Mouse (Mus musculus) naive thymus-derived CD4-positive, alpha-beta T cell, adult 2 months (primary cell): ENCODE results near the gene Gcgr.
"Not testable (repeated sequence)": the region's sequence is repeated elsewhere in the genome, so short reads cannot be mapped to it uniquely, and the experiment has no call there.

Experiments
- DNase-seq: peaks from one replicate; pipeline ENCODE4 v3.0.0-alpha.2; 2011; ENCODE audit warnings: low read depth

Gene Gcgr

GRCm38 (mm10) chr11:120506899-120507298 lies 23.6 kb upstream of the Gcgr start:
- no peak for DNase-seq

DNA sequence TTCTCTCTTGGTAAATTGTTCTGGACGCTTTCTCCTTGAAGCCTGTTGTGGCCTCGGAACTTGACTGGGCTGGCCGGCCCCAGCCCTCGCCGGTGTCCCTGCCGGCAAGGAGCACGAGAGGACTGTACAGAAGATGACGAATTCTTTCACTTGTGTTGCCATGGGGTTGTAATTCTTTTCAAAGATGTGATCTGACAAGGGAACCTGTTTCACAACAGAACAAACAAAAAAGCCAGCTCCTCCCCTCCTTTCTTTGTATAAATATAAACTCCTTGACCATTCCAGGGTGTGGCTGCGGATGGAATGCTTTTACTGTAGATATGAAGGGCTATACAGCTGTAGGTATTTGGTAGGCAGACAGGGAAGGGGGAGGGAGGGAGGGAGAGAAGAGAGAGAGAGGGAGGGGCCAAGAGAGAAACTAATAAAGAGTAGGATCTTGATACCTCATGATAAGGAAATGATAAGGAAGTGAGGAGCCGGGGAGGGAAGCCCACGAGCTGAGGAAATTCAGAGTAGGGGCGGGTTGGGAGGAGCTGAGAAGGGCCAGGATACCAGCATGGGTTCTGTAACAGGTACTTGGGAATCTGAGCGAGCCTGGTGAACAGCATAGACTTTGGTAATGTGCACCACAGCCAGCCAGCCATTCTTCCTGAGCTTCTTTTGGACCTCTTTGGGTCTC lies 22.7 kb upstream of the Gcgr start:
- DNase-seq, result no peak

GRCm38 (mm10) chr11:120508290-120508870 lies 22.1 kb upstream of the Gcgr start:
- DNase-seq, result no peak

DNA sequence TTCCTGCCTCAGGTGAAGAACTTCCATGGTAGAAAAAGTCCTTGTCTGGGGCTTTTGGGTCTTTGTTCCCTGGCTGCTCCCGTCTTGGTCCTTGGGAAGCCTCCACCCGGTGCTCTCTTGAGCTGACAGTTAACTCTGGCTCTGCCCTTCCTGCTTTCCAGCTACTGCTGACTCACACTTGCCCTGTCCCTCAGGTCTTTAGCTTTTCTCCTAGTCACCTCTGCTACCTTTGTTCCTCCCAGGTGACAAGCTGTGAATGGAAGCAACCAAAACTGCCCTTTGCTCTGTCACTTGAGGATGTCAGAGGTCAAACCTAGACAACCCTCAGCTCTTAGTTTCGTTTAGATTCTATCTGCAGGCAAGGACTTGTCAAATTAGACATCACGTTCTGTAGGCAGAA lies 20.6 kb upstream of the Gcgr start:
- peak; percentile 47 for DNase-seq

DNA sequence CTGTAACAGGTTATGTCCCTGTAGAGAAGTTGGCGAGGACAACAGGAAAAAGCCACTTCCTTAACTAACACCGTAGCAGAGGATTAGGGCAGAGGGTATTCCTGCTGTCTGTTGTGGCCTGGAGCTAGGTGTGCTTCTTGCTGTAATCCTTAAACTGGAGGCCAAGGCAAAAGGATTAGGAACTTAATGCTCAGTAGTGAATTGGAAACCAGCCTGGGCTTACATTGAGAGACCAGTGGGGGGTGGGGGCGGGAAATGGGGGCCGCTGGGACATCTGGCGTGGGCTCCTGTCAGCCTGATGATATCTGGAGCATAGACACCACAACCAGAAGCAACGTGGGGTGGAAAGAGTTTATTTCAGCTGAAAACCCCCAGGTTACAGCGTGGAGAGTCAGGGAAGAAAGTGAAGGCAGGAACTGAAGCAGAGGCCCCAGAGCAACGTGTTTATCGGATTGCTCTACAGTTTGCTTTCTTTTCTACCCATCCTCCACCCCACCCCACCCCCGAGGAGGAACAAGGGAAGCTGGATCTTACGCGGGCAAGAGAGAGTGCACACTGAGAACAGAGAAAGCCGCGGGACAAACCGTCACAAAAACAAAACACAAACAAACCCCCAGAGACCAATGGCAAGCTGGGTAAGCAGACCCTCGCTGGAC lies 20.0 kb upstream of the Gcgr start:
- DNase-seq, result peak; percentile 68

- DNase-seq, result no peak
Measured at GRCm38 (mm10) chr11:120512790-120513453, 17.6 kb upstream of the Gcgr start.

DNA sequence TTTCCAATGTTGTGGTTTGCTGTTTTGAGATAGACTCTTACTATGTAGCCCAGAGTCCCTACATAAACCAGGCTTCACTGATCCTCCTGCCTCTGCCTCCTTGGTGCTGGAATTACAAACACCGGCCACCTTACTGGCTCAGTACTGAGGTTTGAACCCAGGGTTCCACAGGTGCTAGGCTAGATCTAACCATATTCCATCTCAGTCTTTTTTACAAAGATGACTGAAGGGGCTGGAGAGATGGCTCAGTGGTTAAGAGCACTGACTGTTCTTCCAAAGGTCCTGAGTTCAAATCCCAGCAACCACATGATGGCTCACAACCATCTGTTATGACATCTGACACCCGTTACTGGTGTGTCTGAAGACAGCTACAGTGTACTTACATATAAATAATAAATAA lies 16.2 kb upstream of the Gcgr start:
- not testable (repeated sequence) for DNase-seq

- peak; percentile 86 for DNase-seq
Measured at GRCm38 (mm10) chr11:120515611-120516010, 14.9 kb upstream of the Gcgr start.

GRCm38 (mm10) chr11:120517147-120517546 lies 13.4 kb upstream of the Gcgr start:
- DNase-seq, result no peak

- no peak for DNase-seq
Measured at GRCm38 (mm10) chr11:120518027-120518426, 12.5 kb upstream of the Gcgr start.

DNA sequence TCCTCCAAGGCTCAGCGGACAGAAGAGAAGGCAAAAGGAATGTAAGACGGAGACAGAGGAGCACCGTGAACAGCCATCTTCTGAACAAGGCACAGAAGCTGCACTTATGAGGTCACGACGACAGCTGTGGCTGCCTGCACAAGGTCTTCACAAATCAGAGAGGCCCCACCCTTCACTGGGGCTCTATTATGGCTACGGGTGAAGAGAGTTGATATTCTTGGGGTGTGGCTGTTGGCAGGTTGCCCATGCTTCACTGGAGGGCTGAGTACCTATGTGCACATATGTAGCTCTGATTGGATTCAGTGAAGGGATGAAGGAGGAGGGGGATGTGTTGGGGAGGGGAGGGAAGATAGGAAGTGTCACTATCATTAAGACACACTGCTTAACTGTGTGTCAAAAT lies 11.9 kb upstream of the Gcgr start:
- DNase-seq, result no peak

GRCm38 (mm10) chr11:120519738-120520137 lies 10.8 kb upstream of the Gcgr start:
- no peak for DNase-seq

GRCm38 (mm10) chr11:120520498-120520897 lies 10.0 kb upstream of the Gcgr start:
- no peak for DNase-seq

- DNase-seq, result no peak
Measured at GRCm38 (mm10) chr11:120520967-120521540, 9.4 kb upstream of the Gcgr start.

GRCm38 (mm10) chr11:120522581-120522980 lies 7.9 kb upstream of the Gcgr start:
- DNase-seq, result no peak

DNA sequence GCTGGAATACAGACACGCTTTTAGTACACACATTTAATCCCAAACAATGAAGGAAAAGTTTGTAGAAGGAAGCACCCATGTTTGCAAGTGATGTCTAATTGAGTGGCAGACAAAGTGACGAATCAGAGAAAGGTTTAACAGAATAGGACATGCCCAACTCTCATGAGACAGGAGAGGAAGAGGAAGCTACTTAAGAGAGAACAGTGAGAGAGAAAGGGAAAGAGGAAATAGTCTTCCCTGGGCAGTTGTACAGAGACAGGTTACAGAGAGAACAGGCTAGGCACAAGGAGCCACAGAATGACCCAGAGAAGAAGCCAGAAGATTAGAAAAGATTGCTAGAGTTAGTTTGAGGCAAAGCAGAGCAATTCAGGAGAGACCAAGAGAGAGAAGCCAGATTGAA lies 4.5 kb upstream of the Gcgr start:
- DNase-seq, result no peak

GRCm38 (mm10) chr11:120527690-120528354 lies 2.7 kb upstream of the Gcgr start:
- DNase-seq, result no peak

- no peak for DNase-seq
Measured at GRCm38 (mm10) chr11:120528903-120529302, 1.6 kb upstream of the Gcgr start.

GRCm38 (mm10) chr11:120531646-120532045 lies 1.1 kb downstream of the Gcgr start:
- DNase-seq, result no peak

DNA sequence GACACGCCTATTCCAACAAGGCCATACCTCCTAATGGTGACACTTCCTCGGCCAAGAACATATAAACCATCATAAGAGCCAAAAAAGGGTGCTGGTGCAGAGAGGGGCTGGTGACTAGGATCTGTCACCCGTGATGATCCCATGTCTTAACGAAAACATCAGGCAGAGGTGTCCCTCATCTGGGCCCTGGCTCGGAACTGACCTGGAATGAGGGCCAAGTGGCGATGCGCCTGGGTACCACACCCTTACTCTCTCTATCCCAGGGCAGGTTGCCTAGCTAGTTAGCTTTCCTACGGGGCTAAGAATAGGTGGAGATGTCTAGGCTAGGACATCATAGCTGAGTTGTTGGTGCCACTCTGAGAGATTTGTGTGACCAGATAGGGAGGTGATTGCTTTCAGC lies 3.6 kb downstream of the Gcgr start:
- no peak for DNase-seq

DNA sequence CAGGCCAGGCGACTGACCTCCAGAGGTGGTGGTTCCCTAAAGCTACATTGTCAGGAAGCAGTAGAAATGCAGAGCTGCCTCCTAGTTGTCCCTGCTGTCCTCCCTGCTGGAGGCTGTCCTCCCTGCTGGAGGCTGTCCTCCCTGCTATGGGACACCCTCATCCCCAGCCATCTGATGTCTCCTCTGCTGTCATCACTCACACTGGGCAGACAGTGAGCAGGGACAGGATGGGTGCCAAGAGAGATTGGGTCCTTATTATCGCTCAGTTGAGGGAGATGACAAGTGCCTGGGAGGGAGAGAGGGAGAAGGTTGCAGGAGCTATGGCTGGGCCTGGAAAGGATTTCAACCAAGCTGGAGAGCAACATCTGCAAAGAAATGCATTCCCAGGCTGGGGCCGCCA lies 4.6 kb downstream of the Gcgr start:
- no peak for DNase-seq

DNA sequence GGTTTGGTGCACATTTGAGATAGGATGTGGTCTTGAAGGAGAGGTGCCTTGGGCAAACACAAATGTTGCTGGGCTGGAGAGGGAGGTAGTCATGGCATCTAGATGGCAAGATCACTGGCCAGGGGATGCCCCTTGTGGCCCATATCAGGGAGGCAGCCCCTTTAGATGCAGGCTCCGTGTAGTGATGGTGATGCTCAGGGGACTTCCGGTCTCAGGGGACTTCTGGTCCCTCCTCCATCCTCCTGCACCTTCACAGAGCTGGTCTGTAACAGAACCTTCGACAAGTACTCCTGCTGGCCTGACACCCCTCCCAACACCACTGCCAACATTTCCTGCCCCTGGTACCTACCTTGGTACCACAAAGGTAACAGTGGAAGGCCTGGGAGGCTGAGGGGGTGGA lies 5.3 kb downstream of the Gcgr start:
- no peak for DNase-seq
